Mouse (Mus musculus) adrenal gland, adult (tissue): ENCODE results near the gene Sash1.

Experiments used
- DNase-seq, 2 experiments: peaks; one replicate each; pipeline ENCODE4 v3.0.0; 2022 to 2023; ENCODE audit warnings: low spot score in 1 of 2; ENCODE audit not compliant: inconsistent age in 2 of 2

The Sash1 gene

GRCm38 (mm10) chr10:8801139-8801613 is 84.7 kb downstream of the Sash1 start:
- DNase-seq = no peak

- DNase-seq = peak in 1 of 2 experiments; percentile 56
Measured at GRCm38 (mm10) chr10:8797826-8798225, 88.0 kb downstream of the Sash1 start.

GRCm38 (mm10) chr10:8795336-8795735 is 90.5 kb downstream of the Sash1 start:
- DNase-seq = peak; percentile 65 to 93

DNA sequence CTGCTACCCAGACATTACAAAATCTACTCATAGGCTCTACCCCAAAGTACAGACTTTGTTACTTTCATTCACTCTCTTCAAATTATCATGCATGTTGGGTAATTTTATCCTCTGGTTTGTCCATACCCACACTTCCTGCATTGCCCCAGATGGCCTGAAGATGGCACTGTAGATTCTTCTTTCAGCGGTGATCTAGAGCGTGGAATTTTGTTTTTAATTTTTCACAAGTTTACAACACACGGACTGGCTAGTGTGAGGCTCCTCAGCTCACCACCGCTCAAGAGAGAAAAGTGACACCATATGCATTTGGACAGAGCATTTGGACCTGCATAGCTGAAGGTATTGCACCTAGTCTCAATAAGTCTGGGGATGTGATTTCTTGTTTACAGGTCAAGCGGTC is 93.5 kb downstream of the Sash1 start:
- peak; percentile 36 to 86 for DNase-seq

DNA sequence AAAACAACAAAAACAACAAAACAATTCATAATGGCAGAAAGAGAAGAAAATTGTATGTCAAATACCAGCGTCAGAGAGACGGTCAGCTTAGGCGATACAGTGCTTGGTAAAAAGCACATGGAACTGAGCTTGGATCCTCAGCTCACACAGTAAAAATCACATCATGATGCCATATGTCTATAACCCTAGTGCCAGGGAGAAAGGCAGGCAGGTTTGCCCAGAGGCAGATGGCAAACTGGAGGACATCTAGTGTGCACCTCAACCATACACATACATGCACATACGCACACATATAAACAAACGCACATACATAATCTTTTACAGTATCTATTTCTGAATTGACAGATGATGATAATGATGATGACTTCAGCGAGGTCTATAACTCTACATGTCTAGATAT is 96.8 kb downstream of the Sash1 start:
- no peak for DNase-seq

GRCm38 (mm10) chr10:8787221-8787620 is 98.6 kb downstream of the Sash1 start:
- DNase-seq = no peak

- no peak for DNase-seq
Measured at GRCm38 (mm10) chr10:8785451-8786145, 100.3 kb downstream of the Sash1 start.

DNA sequence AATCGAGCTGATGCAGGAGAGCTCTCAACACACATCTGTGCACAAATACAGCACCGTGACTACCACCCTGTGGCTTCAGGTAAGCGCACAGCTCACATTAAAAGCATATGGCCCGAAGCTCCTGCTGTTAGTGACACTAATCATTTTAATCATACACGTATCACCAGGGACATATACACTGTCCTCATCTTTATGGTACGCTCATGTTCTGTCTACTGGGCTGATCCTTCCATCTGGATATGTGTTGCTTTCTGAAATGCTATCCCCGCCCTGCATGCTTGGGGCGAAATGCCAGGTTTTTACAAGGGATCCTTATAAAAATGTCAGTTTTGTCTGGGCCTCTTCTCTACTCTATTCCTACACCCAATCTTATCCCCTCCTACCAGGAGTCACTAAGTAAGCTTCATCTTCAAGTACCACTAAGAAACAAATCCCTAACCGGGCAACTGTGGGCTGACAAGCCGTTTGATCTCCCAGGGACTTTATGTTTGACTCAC is 103.9 kb downstream of the Sash1 start:
- peak in 1 of 2 experiments; percentile 52 for DNase-seq

- no peak for DNase-seq
Measured at GRCm38 (mm10) chr10:8779842-8780241, 106.0 kb downstream of the Sash1 start.

GRCm38 (mm10) chr10:8778845-8779244 is 107.0 kb downstream of the Sash1 start:
- no peak for DNase-seq

DNA sequence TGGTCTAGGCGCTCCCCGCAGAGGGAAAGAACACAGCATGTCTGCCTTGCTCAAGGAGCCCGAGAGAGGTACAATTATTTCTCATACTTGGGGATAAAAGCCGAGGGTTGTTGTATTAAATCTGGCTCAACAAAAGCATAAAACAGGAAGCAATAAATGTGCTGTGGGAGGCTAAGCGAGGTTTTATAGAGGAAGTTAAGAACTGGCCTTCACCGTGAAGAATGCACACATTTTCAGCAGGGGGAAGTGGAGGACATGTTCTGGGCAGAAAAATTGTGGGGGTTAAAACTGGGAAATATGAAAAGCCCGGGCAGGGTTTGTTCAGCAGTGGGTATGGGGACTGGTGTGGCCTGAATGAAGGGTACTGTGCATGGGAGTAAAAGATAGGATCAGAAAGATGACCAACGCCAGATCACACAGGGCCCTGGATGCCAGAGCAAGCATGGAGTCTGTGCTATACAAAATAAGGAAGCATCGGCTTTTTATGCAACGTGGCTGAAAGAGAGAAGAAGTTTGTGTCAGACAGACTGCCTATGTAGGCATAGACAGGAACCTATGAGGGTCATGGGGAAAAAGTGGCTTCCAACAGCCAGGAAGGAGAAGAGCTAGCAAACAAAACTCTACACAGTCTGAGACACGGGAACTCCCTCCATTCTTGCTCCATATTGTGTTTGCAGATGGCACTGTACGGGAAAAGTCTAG is 108.2 kb downstream of the Sash1 start:
- no peak for DNase-seq

- peak in 1 of 2 experiments; percentile 85 for DNase-seq
Measured at GRCm38 (mm10) chr10:8776791-8777190, 109.1 kb downstream of the Sash1 start.

GRCm38 (mm10) chr10:8775794-8776193 is 110.1 kb downstream of the Sash1 start:
- no peak for DNase-seq

DNA sequence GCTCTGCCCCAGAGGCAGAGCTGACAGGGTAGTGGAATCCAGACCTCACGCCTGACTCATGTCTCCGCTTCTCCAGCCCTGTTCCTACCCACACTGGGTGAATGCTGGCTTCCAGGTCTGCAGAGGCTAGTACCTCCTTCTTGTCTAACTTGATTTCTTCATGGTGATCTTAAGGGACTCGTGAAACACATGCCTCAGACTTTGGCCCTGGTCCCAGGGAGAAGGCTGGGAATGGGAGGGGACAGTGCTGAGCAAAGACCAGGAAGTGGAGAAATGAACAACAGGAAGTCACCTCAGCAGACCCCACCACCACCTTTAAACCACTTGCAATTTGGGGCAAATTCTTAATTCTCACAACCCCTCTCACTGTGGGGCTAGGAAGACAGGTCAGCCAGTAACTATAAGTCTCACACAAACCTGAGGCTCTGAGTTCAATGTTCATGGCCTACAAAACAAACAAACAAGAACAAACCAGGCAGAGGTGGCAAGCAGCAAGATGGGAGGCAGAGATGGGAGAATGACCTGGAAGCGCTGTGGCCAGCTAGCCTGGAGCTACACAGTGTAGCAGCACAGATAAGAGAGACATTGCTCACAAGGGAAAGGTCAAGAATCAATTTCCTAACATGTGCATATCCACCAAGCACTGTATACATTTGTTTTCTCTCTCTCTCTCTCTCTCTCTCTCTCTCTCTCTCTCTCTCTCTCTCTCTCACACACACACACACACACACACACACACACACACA is 113.2 kb downstream of the Sash1 start:
- peak; percentile 32 to 81 for DNase-seq

DNA sequence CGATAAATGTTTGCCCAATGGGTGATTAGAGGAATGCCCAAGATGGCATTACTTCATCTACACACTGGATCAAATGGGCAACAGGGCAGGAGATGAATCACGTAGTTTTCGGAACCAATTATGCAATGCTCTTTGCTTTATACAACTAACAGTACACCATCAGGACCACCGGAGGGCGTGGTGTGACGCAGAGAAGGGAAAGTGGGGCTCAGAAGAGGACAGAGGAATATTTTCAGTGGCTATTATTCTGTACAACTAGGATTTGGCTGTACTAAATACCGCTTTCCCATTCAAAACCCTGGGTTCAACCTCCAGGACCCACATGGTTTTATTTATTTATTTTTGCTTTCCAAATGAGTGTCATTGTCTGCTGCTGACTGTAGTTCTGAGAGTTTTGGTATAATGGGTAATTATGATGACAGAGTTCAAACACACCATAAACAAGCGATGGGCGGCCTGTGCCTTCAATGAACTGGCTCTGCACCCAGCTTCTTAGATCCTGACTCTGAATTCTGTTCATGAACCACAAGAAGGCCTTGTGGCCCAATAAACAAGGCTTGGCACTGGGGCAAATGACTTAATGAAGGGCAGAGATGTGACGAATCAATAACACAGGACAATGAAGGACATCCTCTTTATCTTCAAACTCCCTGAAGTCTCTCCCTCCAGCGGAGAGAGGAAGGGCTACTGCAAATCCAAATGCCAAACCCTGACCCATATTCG is 114.8 kb downstream of the Sash1 start:
- DNase-seq = peak in 1 of 2 experiments; percentile 88

DNA sequence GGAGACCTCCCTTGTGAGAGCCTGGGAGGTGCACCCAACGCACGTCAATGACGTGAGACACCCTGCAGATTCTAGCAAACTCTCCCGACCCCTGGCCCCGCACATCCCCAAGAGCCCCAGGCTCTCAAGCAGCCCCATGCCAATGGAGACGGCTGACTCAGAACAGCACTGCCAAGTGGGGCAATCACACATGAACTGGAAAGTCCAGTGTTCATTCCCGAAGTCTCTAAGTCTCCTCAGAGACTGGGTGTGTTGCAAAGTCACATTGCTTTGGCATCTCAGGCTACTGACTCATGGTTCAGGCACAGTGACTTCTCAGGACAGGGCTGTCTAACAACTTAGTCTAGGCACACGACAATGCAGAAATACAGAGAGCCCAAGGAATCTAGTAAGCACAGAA is 117.2 kb downstream of the Sash1 start:
- DNase-seq = peak in 1 of 2 experiments; percentile 73

- DNase-seq = no peak
Measured at GRCm38 (mm10) chr10:8767381-8767780, 118.5 kb downstream of the Sash1 start.

DNA sequence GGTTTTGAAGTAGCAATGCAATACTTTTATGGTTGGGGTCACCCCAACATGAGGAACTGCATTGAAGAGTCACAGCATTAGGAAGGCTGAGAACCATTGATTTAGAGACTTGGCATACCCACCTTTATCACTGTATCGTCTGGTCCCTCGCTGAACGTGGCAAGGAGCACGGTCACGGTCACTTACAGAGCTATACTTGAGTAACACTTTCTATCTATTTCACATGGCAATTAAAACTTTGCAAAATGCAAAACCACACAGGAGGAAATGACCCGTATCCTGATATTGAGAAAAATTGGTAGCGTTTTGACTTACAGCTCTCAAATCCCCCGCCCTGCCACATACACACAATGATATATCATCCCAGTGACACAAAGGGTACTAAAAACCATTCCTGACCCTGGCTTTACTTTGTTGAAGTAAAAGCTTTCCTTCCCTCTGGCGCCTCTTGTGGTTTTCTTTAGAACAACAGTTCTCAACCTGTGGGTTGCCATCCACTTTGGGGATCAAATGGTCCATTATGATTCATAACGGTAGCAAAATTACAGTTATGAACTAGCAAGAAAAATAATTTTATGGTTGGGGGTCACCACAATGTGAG is 119.8 kb downstream of the Sash1 start:
- DNase-seq = peak in 1 of 2 experiments; percentile 79

DNA sequence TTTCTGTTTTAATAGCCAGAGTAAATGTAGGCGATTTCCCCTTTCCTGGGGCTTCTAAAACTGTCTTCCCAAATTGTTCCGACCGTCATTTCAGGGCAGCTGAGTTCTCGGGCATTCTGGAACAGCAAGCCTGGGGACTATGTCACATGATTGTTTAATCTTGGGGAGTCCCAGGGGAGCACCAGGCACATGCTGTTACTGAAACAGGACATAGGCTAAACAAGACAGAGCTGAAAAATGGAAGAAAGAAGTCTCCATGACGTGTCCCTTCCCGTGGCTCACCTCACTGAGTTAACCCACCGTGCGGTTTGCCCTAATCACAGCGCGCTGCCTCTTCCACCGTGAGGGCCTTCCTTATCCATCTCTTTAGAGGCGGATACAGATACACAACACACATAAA is 123.1 kb downstream of the Sash1 start:
- DNase-seq = no peak

DNA sequence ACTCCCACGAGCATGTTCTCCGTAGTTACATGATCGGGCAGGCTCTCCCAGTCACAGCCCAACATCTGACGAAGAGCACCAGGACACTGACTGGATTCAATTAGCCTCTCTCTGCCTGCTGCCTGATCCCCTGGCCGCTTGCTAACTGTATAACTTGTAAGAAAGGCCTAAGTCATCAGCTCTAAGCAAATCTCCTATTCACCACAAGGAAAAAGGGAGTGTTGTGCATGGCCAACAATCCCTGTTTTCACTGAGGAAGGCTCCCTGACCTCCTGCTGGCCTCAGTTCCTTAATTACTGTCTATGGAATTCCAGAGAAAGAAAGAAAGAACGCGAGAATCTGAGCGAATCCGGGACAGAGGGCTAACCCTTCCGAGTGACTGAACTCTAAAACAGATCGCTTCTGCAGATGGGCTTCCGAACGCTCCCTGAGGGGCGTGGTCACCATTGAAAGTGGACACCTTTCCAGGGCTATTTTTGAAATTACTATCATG is 123.6 kb downstream of the Sash1 start:
- peak; percentile 24 to 72 for DNase-seq
